In the genomic region with DNA sequence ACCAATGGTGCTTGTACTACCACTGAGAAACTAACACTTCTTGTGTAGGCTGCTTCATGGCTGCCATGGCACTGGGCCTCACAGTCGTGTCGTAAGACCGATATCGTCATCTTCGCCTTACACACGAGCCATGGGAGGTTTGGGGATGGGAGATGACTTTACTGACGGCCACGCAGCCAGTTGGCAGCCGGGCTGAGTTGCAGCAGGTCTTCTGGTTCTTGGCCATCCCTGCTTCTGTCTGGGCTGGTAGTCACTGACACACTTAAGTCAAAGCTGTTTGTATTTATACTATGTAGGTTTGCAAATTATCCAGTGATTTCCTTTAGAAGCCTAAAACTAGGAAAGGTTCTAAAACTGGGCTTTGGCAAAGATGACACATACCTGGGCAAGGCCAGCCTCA, we compare ENCODE assay signal across 14 mouse cellular contexts. TPM values are rescaled to one million over a fixed set of nuclear protein-coding genes. Genes with fewer than 3 reads are reported as not detected.
"Had no signal": no experiment of that assay in that cellular context is flagged by ENCODE, and none has a peak within 500 bp of the region (broad histone marks: within the 10 kb centered on the region; RNA-seq: fewer than 3 reads in every experiment).

No protein-coding gene starts in this region.

- DNase-seq: lung, embryonic 14.5 days; lung, postnatal 10 days; lung, postnatal 4 days; midbrain, embryonic 14.5 days; retina, postnatal 1 day; right cerebral cortex, adult 18-20 months; right cerebral cortex, postnatal 25 days; right cerebral cortex, postnatal 4 days; spleen, adult 18-20 months; thymus, adult 18-20 months; thymus, postnatal 14 days; thymus, postnatal 36 days had no signal

RNA-seq across cellular contexts. Expression of gene Kank1, which starts 43.0 kb away (rescaled TPM):
- total RNA-seq: megakaryocyte, adult 5-6 weeks; megakaryocyte-erythroid progenitor cell, adult 5-6 weeks had no signal
